27 mouse cellular contexts compared by ENCODE assay signal in the genomic region with DNA sequence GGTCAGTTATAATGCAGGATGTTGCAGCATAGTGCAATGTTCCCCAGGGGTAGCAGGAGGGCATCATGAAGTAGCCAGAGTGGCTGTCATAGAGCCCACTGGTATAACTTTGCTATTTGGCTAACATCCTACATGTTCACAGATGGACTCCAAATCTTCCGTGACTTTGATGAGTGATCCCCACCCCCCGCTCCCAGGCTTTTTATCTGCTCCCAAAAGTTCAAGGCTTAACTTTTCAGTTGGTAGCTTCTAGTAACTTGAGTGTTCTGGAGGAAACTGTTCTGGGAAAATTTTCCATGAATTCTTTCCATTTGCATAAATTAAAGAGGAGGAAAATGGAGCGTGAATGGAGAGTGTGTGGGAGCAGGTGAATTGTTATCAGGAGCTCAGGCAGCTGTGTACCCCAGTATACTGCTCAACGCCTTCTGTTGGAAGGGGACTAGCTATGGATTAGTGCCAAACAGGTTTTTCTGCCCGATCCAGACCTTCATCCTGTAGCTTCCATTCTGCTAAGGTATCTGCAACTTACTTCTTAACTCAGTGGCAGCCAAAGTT.
DNase-seq lines count a peak whose midpoint lies in the region; ATAC-seq and TF ChIP-seq lines count a peak whose summit lies in the region.
"Had no signal": no experiment of that assay in that cellular context is flagged by ENCODE, and none has a peak within 500 bp of the region (broad histone marks: within the 10 kb centered on the region; RNA-seq: fewer than 3 reads in every experiment).

No protein-coding gene starts in this region.

- no peaks in the 10 kb centered on the region for H3K36me3 ChIP-seq in forebrain, embryonic 10.5 days (replicated peaks)
- no peaks in the 10 kb centered on the region for H3K36me3 ChIP-seq in forebrain, embryonic 16.5 days (ENCODE audit: control insufficient read depth, insufficient read depth)
- no peaks in the 10 kb centered on the region for H3K36me3 ChIP-seq in intestine, embryonic 15.5 days
- H3K36me3 ChIP-seq: G1E; heart, embryonic 12.5 days; hindbrain, embryonic 15.5 days; liver, embryonic 12.5 days; midbrain, embryonic 15.5 days had no signal

- peaks cover 44% of the 10 kb centered on the region for H3K4me1 ChIP-seq in forebrain, embryonic 10.5 days
- H3K4me1 ChIP-seq in forebrain, embryonic 16.5 days (replicated peaks; ENCODE audit: control insufficient read depth, insufficient read depth, low read length) = peaks cover 31% of the 10 kb centered on the region
- peaks cover 2% of the 10 kb centered on the region; the same call in 1 of the 2 replicates for H3K4me1 ChIP-seq in intestine, embryonic 15.5 days (replicated peaks)
- H3K4me1 ChIP-seq: liver, embryonic 12.5 days had no signal

- no peak overlapping the region for H3K9ac ChIP-seq in forebrain, embryonic 16.5 days (replicated peaks; ENCODE audit: low read depth, low read length)
- no peak overlapping the region for H3K9ac ChIP-seq in intestine, embryonic 15.5 days
- H3K9ac ChIP-seq: heart, embryonic 12.5 days; hindbrain, embryonic 15.5 days; liver, embryonic 12.5 days; liver, postnatal 0 days; midbrain, embryonic 15.5 days had no signal

- WGBS in forebrain, embryonic 10.5 days = 88% methylated on average over 5 of the region's 5 CpGs
- WGBS in forebrain, embryonic 16.5 days = 52% methylated on average over 5 of the region's 5 CpGs
- WGBS in intestine, embryonic 15.5 days = 74% methylated on average over 5 of the region's 5 CpGs

- no peak for TF ChIP-seq CTCF in left cerebral cortex, adult 2 months (IDR thresholded peaks at IDR 0.05)

- H3K27ac ChIP-seq in forebrain, embryonic 10.5 days = peak overlapping the region; percentile 51; the same call in 1 of the 2 replicates
- no peak overlapping the region for H3K27ac ChIP-seq in forebrain, embryonic 16.5 days (ENCODE audit: low read length)
- peak overlapping the region; percentile 72; the same call in 1 of the 2 replicates for H3K27ac ChIP-seq in left cerebral cortex, adult 2 months
- H3K27ac ChIP-seq in intestine, embryonic 15.5 days = no peak overlapping the region
- H3K27ac ChIP-seq: gastrocnemius, adult 2 months; heart, adult 2 months; hindbrain, embryonic 15.5 days; layer of hippocampus, adult 2 months; liver, embryonic 12.5 days; midbrain, embryonic 15.5 days had no signal

- no peak for ATAC-seq in forebrain, embryonic 16.5 days
- no peak for ATAC-seq in intestine, embryonic 15.5 days
- ATAC-seq: inflammation-experienced regulatory T-cells, adult 6 months; liver, embryonic 12.5 days; liver, postnatal 0 days; lung, postnatal 0 days had no signal

- H3K4me2 ChIP-seq in forebrain, embryonic 16.5 days (ENCODE audit: low read length) = no peak overlapping the region
- no peak overlapping the region for H3K4me2 ChIP-seq in intestine, embryonic 15.5 days (replicated peaks)
- H3K4me2 ChIP-seq: heart, embryonic 12.5 days; hindbrain, embryonic 15.5 days; liver, embryonic 12.5 days; midbrain, embryonic 15.5 days had no signal

- intact Hi-C loops in left cerebral cortex, adult 2 months (cut with DNase I) = no loop called here

- H3K4me3 ChIP-seq in forebrain, embryonic 10.5 days = no peak overlapping the region
- no peak overlapping the region for H3K4me3 ChIP-seq in forebrain, embryonic 16.5 days (replicated peaks; ENCODE audit: low read length)
- no peak overlapping the region for H3K4me3 ChIP-seq in left cerebral cortex, adult 2 months
- H3K4me3 ChIP-seq in intestine, embryonic 15.5 days (replicated peaks) = no peak overlapping the region
- H3K4me3 ChIP-seq: erythroblast, embryonic 14.5 days; gastrocnemius, adult 2 months; heart, adult 2 months; heart, embryonic 12.5 days; hindbrain, embryonic 15.5 days; layer of hippocampus, adult 2 months; liver, embryonic 12.5 days; midbrain, embryonic 15.5 days had no signal

- no peak for DNase-seq in forebrain, embryonic 10.5 days (ENCODE audit: extremely low spot score, low spot score)
- DNase-seq in left cerebral cortex, adult 2 months (ENCODE audit: extremely low spot score in 1 of 2, low spot score in 2 of 2) = no peak
- DNase-seq in left cerebral cortex, adult 9 months (ENCODE audit: low spot score in 2 of 2) = no peak
- peak; percentile 49 for DNase-seq in adrenal gland, adult 8-10 months
- peak; percentile 69 for DNase-seq in brain, adult 2 months (ENCODE audit: low read depth, low spot score)
- DNase-seq in lung, adult 18-20 months = no peak
- DNase-seq: cerebellum, adult 2 months; cerebellum, postnatal 14 days; gastrocnemius, adult 2 months; gastrocnemius, postnatal 36 days; heart, adult 2 months; kidney, adult 2 months; kidney, postnatal 36 days; left cerebral cortex, postnatal 4 days; liver, postnatal 0 days; lung, postnatal 4 days had no signal

- no peaks in the 10 kb centered on the region for H3K9me3 ChIP-seq in forebrain, embryonic 10.5 days
- no peaks in the 10 kb centered on the region for H3K9me3 ChIP-seq in forebrain, embryonic 16.5 days (ENCODE audit: control insufficient read depth, low read length)
- no peaks in the 10 kb centered on the region for H3K9me3 ChIP-seq in intestine, embryonic 15.5 days
- H3K9me3 ChIP-seq: G1E; heart, embryonic 12.5 days; hindbrain, embryonic 15.5 days; liver, embryonic 12.5 days; midbrain, embryonic 15.5 days had no signal

- no peaks in the 10 kb centered on the region for H3K27me3 ChIP-seq in forebrain, embryonic 10.5 days (ENCODE audit: poor library complexity, severe bottlenecking)
- no peaks in the 10 kb centered on the region for H3K27me3 ChIP-seq in forebrain, embryonic 16.5 days (replicated peaks; ENCODE audit: control insufficient read depth, insufficient read depth, low read length)
- H3K27me3 ChIP-seq in intestine, embryonic 15.5 days (replicated peaks) = no peaks in the 10 kb centered on the region
- H3K27me3 ChIP-seq: heart, embryonic 12.5 days; hindbrain, embryonic 15.5 days; liver, embryonic 12.5 days; midbrain, embryonic 15.5 days had no signal

Comparison
In these comparisons a context has a peak if more than half of its experiments do, and no peak if none do; other contexts are left out.
1. H3K27ac ChIP-seq: peak in forebrain, embryonic 10.5 days (single experiment) and left cerebral cortex, adult 2 months (single experiment); none in forebrain, embryonic 16.5 days (single experiment) and intestine, embryonic 15.5 days (single experiment).
2. DNase-seq: peak in adrenal gland, adult 8-10 months (single experiment) and brain, adult 2 months (single experiment); none in forebrain, embryonic 10.5 days (single experiment), left cerebral cortex, adult 2 months (0 of 2), left cerebral cortex, adult 9 months (0 of 2) and lung, adult 18-20 months (0 of 2).